Mouse (Mus musculus): Measurements from ENCODE around the gene Olfr1410.

DNA sequence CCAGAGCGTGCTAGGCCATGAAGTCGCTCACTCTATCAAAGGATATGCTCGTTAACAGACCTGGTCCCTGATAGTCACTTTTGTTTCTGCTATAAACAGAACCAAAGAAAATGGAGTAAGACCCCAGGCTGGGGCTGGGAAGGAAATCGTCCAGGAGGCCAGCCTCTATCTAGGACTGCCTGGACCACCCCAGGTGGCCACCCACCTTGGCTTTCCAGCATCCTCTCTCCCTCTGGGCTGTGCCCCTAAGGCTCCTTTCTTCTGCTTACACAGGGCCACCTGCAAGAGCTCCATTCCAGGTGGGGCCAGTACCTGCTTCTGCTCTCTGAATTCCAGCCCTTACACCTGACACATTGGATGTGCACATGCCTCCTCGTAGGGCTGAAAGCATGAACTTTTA lies 26.6 kb downstream of the Olfr1410 start:
- TF ChIP-seq CTCF (conservative IDR thresholded peaks at IDR 0.05; ENCODE audit: low read length) (no peak), POU5F1 (IDR thresholded peaks at IDR 0.05; ENCODE audit: borderline replicate concordance, low read length) (no peak), NANOG (IDR thresholded peaks at IDR 0.05; ENCODE audit: borderline replicate concordance, low read length) (no peak)
